Mouse (Mus musculus) embryonic fibroblast, embryonic 13.5 days (primary cell): ENCODE results near the gene Nol12. TPM values are rescaled to one million over a fixed set of nuclear protein-coding genes. Genes with fewer than 3 reads are reported as not detected.

Experiments
- H3K27ac ChIP-seq: 2 replicates; pipeline ENCODE4 v1.5.1; 2012; ENCODE audit warnings: low read length, control low read depth, inconsistent platforms; ENCODE audit not compliant: insufficient read depth
- H3K4me1 ChIP-seq: 2 replicates; pipeline ENCODE4 v1.6.1; 2011; ENCODE audit warnings: low read length; ENCODE audit not compliant: control insufficient read depth, insufficient read depth
- H3K4me3 ChIP-seq: 2 replicates; pipeline ENCODE4 v1.5.1; 2011; ENCODE audit warnings: mild to moderate bottlenecking, control low read depth, low read length; ENCODE audit not compliant: insufficient read depth
- CTCF ChIP-seq: IDR thresholded peaks from 2 replicates; pipeline ENCODE4 v1.5.1; 2011; ENCODE audit warnings: mild to moderate bottlenecking, control low read depth, low read length, moderate library complexity, borderline replicate concordance; ENCODE audit not compliant: insufficient read depth
- POLR2A ChIP-seq: IDR thresholded peaks from 2 replicates; pipeline ENCODE4 v1.6.1; 2011; ENCODE audit warnings: low read depth, mild to moderate bottlenecking, control low read depth, low read length, moderate library complexity
- polyA plus RNA-seq: library from polyadenylated mRNA; stranded (reverse); fragments of >200 nt; gene quantifications from 2 replicates; pipeline ENCODE4 v1.2.4, GENCODE M21; 2011; ENCODE audit warnings: low read depth; ENCODE audit not compliant: missing spikeins, insufficient read length

Nol12 gene
- polyA plus RNA-seq, 1 experiment: 46.6 TPM

- TF ChIP-seq POLR2A: no peak
- no peak for TF ChIP-seq CTCF
- Histone ChIP-seq H3K4me1 (peaks cover 9% of the 10 kb centered on the region; the same call in 1 of the 2 replicates), H3K4me3 (no peak overlapping the region), H3K27ac (no peak overlapping the region)
Observed at GRCm38 (mm10) chr15:78916052-78916826, 18.5 kb upstream of the Nol12 start.

GRCm38 (mm10) chr15:78918126-78918525 lies 16.6 kb upstream of the Nol12 start:
- Histone ChIP-seq H3K27ac (no peak overlapping the region), H3K4me3 (no peak overlapping the region), H3K4me1 (peaks cover 9% of the 10 kb centered on the region; the same call in 1 of the 2 replicates)
- TF ChIP-seq POLR2A (no peak), CTCF (no peak)

- H3K4me3 ChIP-seq: no peak overlapping the region
- H3K27ac ChIP-seq: no peak overlapping the region
- TF ChIP-seq CTCF (no peak), POLR2A (no peak)
- H3K4me1 ChIP-seq: peaks cover 10% of the 10 kb centered on the region
Observed at GRCm38 (mm10) chr15:78919914-78920313, 14.8 kb upstream of the Nol12 start.

- no peak overlapping the region for H3K4me3 ChIP-seq
- no peak for TF ChIP-seq POLR2A
- H3K4me1 ChIP-seq: peaks cover 17% of the 10 kb centered on the region
- H3K27ac ChIP-seq: no peak overlapping the region
Observed at GRCm38 (mm10) chr15:78922700-78923099, 12.0 kb upstream of the Nol12 start.

GRCm38 (mm10) chr15:78923585-78923984 lies 11.1 kb upstream of the Nol12 start:
- peaks cover 17% of the 10 kb centered on the region for H3K4me1 ChIP-seq
- H3K27ac ChIP-seq: no peak overlapping the region
- no peak overlapping the region for H3K4me3 ChIP-seq
- TF ChIP-seq CTCF: no peak
- TF ChIP-seq POLR2A: no peak

- H3K4me1 ChIP-seq: peaks cover 19% of the 10 kb centered on the region
- peak overlapping the region; percentile 92 for H3K27ac ChIP-seq
- TF ChIP-seq CTCF: no peak
- TF ChIP-seq POLR2A: no peak
- no peak overlapping the region for H3K4me3 ChIP-seq
Observed at GRCm38 (mm10) chr15:78925129-78925528, 9.6 kb upstream of the Nol12 start.

- peak within 1 kb of the TSS; percentile 99 for H3K27ac ChIP-seq
- H3K4me1 ChIP-seq: peaks cover 20% of the 10 kb centered on the region
- peak within 1 kb of the TSS; percentile 82 for H3K4me3 ChIP-seq
- TF ChIP-seq CTCF (no peak), POLR2A (peak; percentile 100)
Observed at GRCm38 (mm10) chr15:78926021-78926919, 8.5 kb upstream of the Nol12 start, which contains the start of gene Lgals1. Lgals1 (plus strand) TSS chr15:78926725.

- H3K4me3 ChIP-seq: peak overlapping the region; percentile 82
- peaks cover 20% of the 10 kb centered on the region for H3K4me1 ChIP-seq
- peak overlapping the region; percentile 99 for H3K27ac ChIP-seq
- TF ChIP-seq CTCF (no peak), POLR2A (peak; percentile 39; the same call in 1 of the 2 replicates)
Observed at GRCm38 (mm10) chr15:78927021-78927787, 7.5 kb upstream of the Nol12 start.

- H3K27ac ChIP-seq: peak overlapping the region; percentile 99
- TF ChIP-seq CTCF (no peak), POLR2A (peak; percentile 67)
- peaks cover 20% of the 10 kb centered on the region for H3K4me1 ChIP-seq
- H3K4me3 ChIP-seq: peak overlapping the region; percentile 82
Observed at GRCm38 (mm10) chr15:78927788-78928457, 6.8 kb upstream of the Nol12 start.
